Mouse (Mus musculus) ES-E14 (cell line): ENCODE measurements at regions not wholly inside any gene's neighbourhood (a gene's known extent, or its start where the extent isn't known, plus 50 kb on each side); places are given as distances from the start of the nearest gene placed in this dataset.

Experiments used
- HCFC1 ChIP-seq: IDR thresholded peaks from 2 replicates; pipeline ENCODE4 v1.6.1; 2012; ENCODE audit warnings: low read length, inconsistent platforms, borderline replicate concordance; ENCODE audit not compliant: insufficient read depth
- ZC3H11A ChIP-seq: IDR thresholded peaks from 2 replicates; pipeline ENCODE4 v1.6.1; 2012; ENCODE audit warnings: low read depth, mild to moderate bottlenecking, inconsistent platforms, low read length, borderline replicate concordance
- ZNF384 ChIP-seq: IDR thresholded peaks from 2 replicates; pipeline ENCODE4 v1.6.1; 2012; ENCODE audit warnings: low read depth, low read length, inconsistent platforms

DNA sequence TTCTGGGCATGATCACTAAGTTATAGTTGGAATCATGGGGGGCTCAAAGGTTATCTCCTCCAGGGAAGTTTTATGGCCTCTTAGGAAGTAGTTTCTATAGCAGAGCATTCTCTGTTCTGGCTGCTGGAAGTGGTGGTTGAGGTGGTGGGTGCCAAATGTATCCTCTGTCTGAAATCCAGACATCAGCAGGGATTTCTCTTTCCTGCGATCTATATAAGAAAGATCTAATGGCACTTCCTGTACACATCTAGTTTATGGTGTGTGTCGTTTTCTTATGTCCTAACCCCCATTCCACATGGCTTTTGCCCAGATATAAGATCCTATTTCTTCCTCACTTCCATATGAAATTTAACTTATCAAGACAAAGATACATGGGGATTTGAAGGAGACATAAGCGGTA, 300.1 kb upstream of the Frg1 start:
- TF ChIP-seq ZNF384 (no peak), HCFC1 (no peak), ZC3H11A (no peak)
